Mouse (Mus musculus) Muller cell, postnatal 12 days (primary cell): Measurements from ENCODE around the gene Olfr1445.

Experiments
- DNase-seq: peaks from one replicate; pipeline ENCODE4 v3.0.0-alpha.2; 2015; ENCODE audit errors: inconsistent ontology term

Olfr1445 gene

DNA sequence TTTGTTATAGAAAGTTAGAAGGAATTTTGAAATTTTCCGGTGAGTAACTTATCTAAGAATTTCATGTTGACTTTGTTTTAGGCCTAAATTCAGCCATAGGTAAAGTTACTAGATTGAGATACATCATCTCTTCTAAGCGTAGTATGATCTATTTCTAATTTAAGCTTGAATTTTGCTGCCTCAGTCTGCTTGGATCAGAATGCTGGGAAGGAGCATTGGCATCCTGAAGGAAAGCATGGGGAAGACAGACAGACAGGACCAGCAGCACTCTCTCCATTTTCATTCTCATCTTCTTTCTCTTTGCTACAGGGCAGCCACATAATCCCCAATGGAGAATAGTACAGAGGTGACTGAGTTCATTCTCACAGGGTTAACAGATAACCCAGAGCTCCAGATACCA, at the start of gene Olfr1445:
Olfr1445 (plus strand) TSS at position 301 of the 400 bp plus-strand sequence.
- no peak for DNase-seq

DNA sequence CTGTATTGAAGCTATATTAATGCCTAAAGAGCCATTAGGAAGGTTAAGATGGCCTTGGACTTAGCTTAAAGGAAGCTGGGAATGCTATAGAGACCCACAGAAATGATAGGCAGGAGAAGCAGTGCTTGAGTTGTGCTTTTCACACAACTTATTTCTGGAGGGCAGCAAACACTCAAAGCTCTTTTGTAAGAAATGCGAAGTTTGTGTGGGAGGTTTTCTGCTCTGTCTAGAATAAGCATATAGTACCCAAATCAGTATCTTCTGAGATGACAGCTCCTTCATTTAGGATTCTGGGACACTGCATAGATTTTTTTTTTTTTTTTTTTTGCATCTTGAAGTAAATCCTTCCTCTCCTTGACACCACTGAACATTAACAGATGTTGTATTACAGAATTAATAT, 45.1 kb upstream of the Olfr1445 start:
- no peak for DNase-seq

DNA sequence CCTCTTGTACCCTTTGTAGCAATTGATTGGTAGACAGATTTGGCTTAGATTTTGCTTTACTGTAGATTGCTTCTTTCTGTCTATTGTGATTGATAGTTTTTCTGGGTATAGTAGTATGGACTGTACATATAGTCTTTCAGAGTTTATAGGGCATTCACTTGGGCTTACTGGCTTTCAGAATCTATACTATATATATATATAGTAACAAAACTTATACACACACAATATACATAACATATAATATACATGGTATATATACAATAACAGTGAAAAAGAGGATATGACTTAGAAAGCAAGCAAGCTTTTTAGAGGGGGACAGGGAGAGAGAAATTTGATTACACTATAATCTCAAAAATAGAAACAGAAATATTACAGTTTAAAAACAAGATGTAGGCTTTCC, 37.3 kb upstream of the Olfr1445 start, which contains the start of gene Gm5244:
Gm5244 (plus strand) TSS at position 301 of the 400 bp plus-strand sequence.
- DNase-seq: no peak

DNA sequence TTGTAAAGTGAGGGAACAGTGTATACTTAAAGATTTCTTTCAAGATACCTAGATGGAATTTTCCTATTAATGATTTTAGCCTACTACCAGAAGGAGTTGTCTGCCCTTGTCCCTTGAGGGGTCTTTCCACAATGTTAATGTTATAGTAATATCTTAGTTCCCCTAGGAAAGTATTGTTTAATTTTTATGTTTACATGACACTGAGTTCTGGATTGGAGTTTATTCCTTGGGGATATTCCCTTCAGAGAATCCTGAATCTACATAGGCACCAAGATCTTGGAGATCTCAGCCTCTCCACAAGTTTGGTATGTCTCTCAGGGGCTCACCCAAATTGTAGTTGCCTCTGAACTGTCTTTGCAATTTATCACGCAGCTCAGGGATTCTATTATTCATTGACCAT, 26.7 kb upstream of the Olfr1445 start, which contains the start of gene Olfr1444:
Olfr1444 (plus strand) TSS at position 301 of the 400 bp plus-strand sequence.
- DNase-seq: no peak

DNA sequence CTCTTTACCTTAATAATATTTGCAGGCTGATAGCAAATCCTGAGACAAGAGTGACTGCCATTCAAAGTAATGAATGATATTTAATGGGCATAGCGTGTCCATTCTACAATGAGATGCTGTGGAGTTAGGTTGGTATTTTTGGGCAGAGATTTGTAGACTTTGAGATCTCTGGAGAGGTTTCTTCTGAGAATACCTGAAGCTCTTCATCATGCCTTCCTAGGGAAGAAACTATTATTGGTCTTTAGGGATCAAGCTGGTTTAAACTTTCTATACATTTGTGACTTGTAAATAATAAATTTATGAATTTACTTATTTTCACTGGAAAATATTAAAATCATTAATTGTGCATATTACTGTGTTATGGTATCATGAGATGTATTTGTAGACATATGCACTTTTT, 9.8 kb downstream of the Olfr1445 start, which contains the start of gene Olfr1446:
Olfr1446 (minus strand) TSS at position 101 of the 400 bp plus-strand sequence.
- DNase-seq: no peak

DNA sequence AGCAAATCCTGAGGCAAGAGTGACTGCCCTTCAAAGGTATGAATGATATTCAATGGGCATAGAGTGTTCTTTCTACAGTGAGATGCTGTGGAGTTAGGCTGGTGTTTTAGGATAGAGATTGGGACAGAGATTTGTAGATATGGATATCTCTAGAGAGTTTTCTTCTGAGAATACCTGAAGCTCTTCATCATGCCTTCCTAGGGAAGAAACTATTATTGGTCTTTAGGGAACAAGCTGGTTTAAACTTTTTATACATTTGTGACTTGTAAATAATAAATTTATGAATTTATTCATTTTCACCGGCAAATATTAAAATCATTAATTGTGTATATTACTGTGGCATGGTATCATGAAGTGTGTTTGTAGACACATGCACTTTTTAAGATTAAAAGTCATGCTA, 20.0 kb downstream of the Olfr1445 start, which contains the start of gene Olfr1447:
Olfr1447 (minus strand) TSS at position 101 of the 400 bp plus-strand sequence.
- no peak for DNase-seq

DNA sequence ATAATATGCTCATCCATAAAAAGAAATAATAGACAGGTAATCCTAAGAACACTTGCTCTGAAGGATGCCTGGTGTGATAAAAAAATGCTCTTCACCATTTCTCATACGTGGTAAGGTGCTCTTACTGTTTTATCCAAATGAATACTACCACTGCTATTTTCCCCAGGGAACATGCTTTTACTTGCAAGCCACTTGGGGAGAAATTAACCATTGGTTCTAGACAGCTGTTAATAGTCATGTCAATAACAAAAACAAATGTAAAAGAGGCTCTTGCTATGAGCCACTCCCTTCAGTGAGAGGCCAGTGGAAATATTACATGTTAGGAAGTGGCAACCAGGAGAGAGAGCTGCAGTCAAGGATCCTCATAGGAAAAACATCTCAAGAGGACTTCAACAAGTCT, 40.7 kb downstream of the Olfr1445 start, which contains the start of gene Olfr1448:
Olfr1448 (minus strand) TSS at position 101 of the 400 bp plus-strand sequence.
- DNase-seq: no peak

DNA sequence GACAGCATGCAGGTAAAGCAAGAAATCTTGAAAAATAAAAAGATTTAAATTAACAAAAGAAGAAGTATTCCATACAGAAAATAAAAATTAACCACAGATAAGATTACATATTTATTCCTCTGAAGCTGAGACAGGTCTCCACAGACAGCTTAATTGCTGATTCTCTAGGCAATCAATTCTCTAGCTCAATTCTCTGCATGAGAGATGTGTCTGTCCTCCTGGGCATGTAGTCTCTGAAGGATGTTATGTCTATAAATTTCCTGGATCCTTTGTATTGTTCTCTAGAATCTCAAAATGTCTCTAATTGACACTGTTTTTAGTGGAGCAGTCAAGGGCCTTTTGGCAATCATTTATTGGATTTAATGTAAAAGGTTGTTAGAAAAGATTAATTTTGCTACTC, 46.9 kb downstream of the Olfr1445 start, which contains the start of gene Olfr1449:
Olfr1449 (plus strand) TSS at position 301 of the 400 bp plus-strand sequence.
- no peak for DNase-seq
